Mouse (Mus musculus): Measurements from ENCODE around the gene Ryr2.

DNA sequence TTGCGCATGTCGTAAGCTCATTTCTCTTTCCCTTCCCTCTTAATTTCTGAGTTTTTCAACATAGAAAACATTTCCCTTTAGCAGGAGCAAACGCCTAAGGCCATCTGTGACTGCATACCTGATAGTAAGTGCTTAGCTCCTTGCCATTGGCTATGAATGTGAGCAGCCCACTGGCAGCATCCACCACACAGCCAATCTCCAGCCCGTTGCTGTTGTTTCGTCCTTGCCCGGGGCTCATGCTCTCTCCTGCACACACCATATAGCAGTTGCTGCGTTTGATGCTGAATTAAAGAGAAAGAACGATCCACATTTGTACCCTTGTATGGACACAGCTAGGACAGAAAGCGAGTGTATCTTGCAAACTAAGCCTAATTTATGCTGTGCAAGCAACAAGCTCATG lies 361.3 kb downstream of the Ryr2 start:
- TF ChIP-seq CTCF (IDR thresholded peaks at IDR 0.05; ENCODE audit: low read depth) (no peak), EP300 (IDR thresholded peaks at IDR 0.05; ENCODE audit: low read depth) (no peak)
